Mouse (Mus musculus) heart, adult 2 months (tissue): ENCODE results near the gene Ppp1r12b. TPM values are rescaled to one million over a fixed set of nuclear protein-coding genes. Genes with fewer than 3 reads are reported as not detected.
A peak's percentile ranks its signal among the peaks of the same experiment; 100 is the strongest.

Experiments used
- DNase-seq, 2 experiments: peaks; one replicate each; pipeline ENCODE4 v3.0.0; 2021
- H3K27ac ChIP-seq: fragments of 200-600 bp; 2 replicates; pipeline ENCODE4 v1.8.1; 2022
- H3K27me3 ChIP-seq: fragments of 200-500 bp; 2 replicates; pipeline ENCODE4 v1.6.1; 2012; ENCODE audit warnings: mild to moderate bottlenecking, low read length, inconsistent platforms, mixed read lengths; ENCODE audit not compliant: control insufficient read depth, insufficient read depth
- H3K36me3 ChIP-seq: fragments of 200-500 bp; 2 replicates; pipeline ENCODE4 v1.6.1; 2012; ENCODE audit warnings: low read length, inconsistent platforms; ENCODE audit not compliant: control insufficient read depth, insufficient read depth
- H3K4me1 ChIP-seq: fragments of 200-500 bp; 2 replicates; pipeline ENCODE4 v1.6.1; 2011; ENCODE audit warnings: low read length; ENCODE audit not compliant: control insufficient read depth, insufficient read depth
- H3K4me3 ChIP-seq: fragments of 200-600 bp; 2 replicates; pipeline ENCODE4 v1.8.1; 2022
- H3K79me2 ChIP-seq: fragments of 200-500 bp; replicated peaks from 2 replicates; pipeline ENCODE4 v1.6.1; 2012; ENCODE audit warnings: mild to moderate bottlenecking, inconsistent platforms, low read length, moderate library complexity, mixed read lengths; ENCODE audit not compliant: control insufficient read depth, insufficient read depth
- H3K9ac ChIP-seq: fragments of 200-500 bp; 2 replicates; pipeline ENCODE4 v1.6.1; 2012; ENCODE audit warnings: low read depth, mild to moderate bottlenecking, control low read depth, inconsistent platforms, low read length, mixed read lengths
- CTCF ChIP-seq: fragments of 200-600 bp; IDR thresholded peaks from 2 replicates; pipeline ENCODE4 v1.8.1; 2022; ENCODE audit warnings: antibody characterized with exemption, mild to moderate bottlenecking, moderate library complexity
- EP300 ChIP-seq: fragments of 200-500 bp; IDR thresholded peaks from 2 replicates; pipeline ENCODE4 v1.6.1; 2011; ENCODE audit warnings: low read depth, low read length, control low read depth; ENCODE audit not compliant: insufficient read depth
- POLR2A ChIP-seq: fragments of 200-500 bp; IDR thresholded peaks from 2 replicates; pipeline ENCODE4 v1.6.1; 2011; ENCODE audit warnings: mild to moderate bottlenecking, low read depth, low read length, control low read depth; ENCODE audit not compliant: insufficient read depth
- WGBS: fragments of 180-500 bp; shearing (Covaris S2); methylation state at CpG from one replicate; pipeline ENCODE4 v1.1.7; 2018; 5-methylcytosine and 5-hydroxymethylcytosine counted together
- intact Hi-C: fragments of 180-260 bp; cut with DNase I; formaldehyde crosslinking; loops from one replicate; pipeline ENCODE4 v1.15.1; 2025
- polyA plus RNA-seq: library from polyadenylated mRNA; depleted of rRNA; stranded (reverse); fragments of >200 nt; gene quantifications from 2 replicates; pipeline ENCODE4 v1.2.3, GENCODE M21; 2012
- total RNA-seq, 2 experiments: library from RNA; stranded (reverse); gene quantifications; 2 replicates each; pipeline ENCODE4 v1.2.3; 2021

Gene Ppp1r12b
- total and polyA plus RNA-seq, 3 experiments = 55.4 to 161 (median 150) TPM

- intact Hi-C loops = no loop called here
- H3K36me3 ChIP-seq = peaks cover 8% of the 10 kb centered on the region; the same call in 1 of the 2 replicates
- no peaks in the 10 kb centered on the region for H3K27me3 ChIP-seq
- WGBS = 72% methylated on average over 7 of the region's 7 CpGs
- H3K9ac ChIP-seq = no peak overlapping the region
- H3K4me3 ChIP-seq = no peak overlapping the region
- H3K27ac ChIP-seq = no peak overlapping the region
- TF ChIP-seq POLR2A (no peak), EP300 (no peak), CTCF (no peak)
- H3K79me2 ChIP-seq = no peaks in the 10 kb centered on the region
- no peak for DNase-seq
- peaks cover 13% of the 10 kb centered on the region for H3K4me1 ChIP-seq
Measured at GRCm38 (mm10) chr1:134761534-134761933, 194.2 kb downstream of the Ppp1r12b start.

- H3K27ac ChIP-seq = peak overlapping the region; percentile 15; the same call in 1 of the 2 replicates
- no peak for DNase-seq
- H3K9ac ChIP-seq = no peak overlapping the region
- peaks cover 8% of the 10 kb centered on the region; the same call in 1 of the 2 replicates for H3K36me3 ChIP-seq
- TF ChIP-seq EP300 (no peak), POLR2A (no peak), CTCF (no peak)
- H3K27me3 ChIP-seq = no peaks in the 10 kb centered on the region
- WGBS = 67% methylated on average over 5 of the region's 5 CpGs
- no peaks in the 10 kb centered on the region for H3K79me2 ChIP-seq
- H3K4me1 ChIP-seq = peaks cover 14% of the 10 kb centered on the region
- H3K4me3 ChIP-seq = no peak overlapping the region
- intact Hi-C loops = no loop called here
Measured at GRCm38 (mm10) chr1:134760642-134761041, 195.1 kb downstream of the Ppp1r12b start.

- Histone ChIP-seq H3K9ac (no peak overlapping the region; the same call in 1 of the 2 replicates), H3K36me3 (peaks cover 8% of the 10 kb centered on the region; the same call in 1 of the 2 replicates)
Measured at GRCm38 (mm10) chr1:134759133-134759532, 196.6 kb downstream of the Ppp1r12b start.

GRCm38 (mm10) chr1:134757230-134757629 lies 198.5 kb downstream of the Ppp1r12b start:
- peak in 1 of 2 experiments; percentile 30 for DNase-seq

More at GRCm38 (mm10) chr1:134759133-134759532, 196.6 kb downstream of the Ppp1r12b start:
- peaks cover 13% of the 10 kb centered on the region for H3K4me1 ChIP-seq
- H3K4me3 ChIP-seq = no peak overlapping the region
- WGBS = 46% methylated on average over 6 of the region's 6 CpGs
- H3K27ac ChIP-seq = no peak overlapping the region; the same call in 1 of the 2 replicates
- no peaks in the 10 kb centered on the region for H3K27me3 ChIP-seq
- no peaks in the 10 kb centered on the region for H3K79me2 ChIP-seq
- intact Hi-C loops = no loop called here
- TF ChIP-seq CTCF = no peak
- no peak for TF ChIP-seq EP300
- no peak for TF ChIP-seq POLR2A
- peak in 1 of 2 experiments; percentile 50 for DNase-seq

GRCm38 (mm10) chr1:134756190-134756873 lies 199.4 kb downstream of the Ppp1r12b start:
- WGBS = 82% methylated on average over 10 of the region's 10 CpGs
- no peak for DNase-seq
- TF ChIP-seq EP300 (no peak), CTCF (no peak), POLR2A (no peak)
- intact Hi-C loops = no loop called here
- H3K4me1 ChIP-seq = peaks cover 15% of the 10 kb centered on the region
- no peaks in the 10 kb centered on the region for H3K79me2 ChIP-seq
- H3K27ac ChIP-seq = no peak overlapping the region
- no peak overlapping the region for H3K4me3 ChIP-seq
- no peak overlapping the region for H3K9ac ChIP-seq
- no peaks in the 10 kb centered on the region for H3K27me3 ChIP-seq
- peaks cover 8% of the 10 kb centered on the region; the same call in 1 of the 2 replicates for H3K36me3 ChIP-seq

More at GRCm38 (mm10) chr1:134757230-134757629, 198.5 kb downstream of the Ppp1r12b start:
- peaks cover 8% of the 10 kb centered on the region; the same call in 1 of the 2 replicates for H3K36me3 ChIP-seq
- H3K27me3 ChIP-seq = no peaks in the 10 kb centered on the region
- no peaks in the 10 kb centered on the region for H3K79me2 ChIP-seq
- H3K4me3 ChIP-seq = no peak overlapping the region
- no peak for TF ChIP-seq EP300
- no peak for TF ChIP-seq POLR2A
- TF ChIP-seq CTCF = no peak
- no peak overlapping the region for H3K27ac ChIP-seq
- peaks cover 15% of the 10 kb centered on the region for H3K4me1 ChIP-seq
- H3K9ac ChIP-seq = no peak overlapping the region
- intact Hi-C loops = no loop called here
- 65% methylated on average over 3 of the region's 3 CpGs for WGBS
